Mouse (Mus musculus) kidney, postnatal 0 days (tissue): ENCODE data around the gene Myo5a. TPM values are rescaled to one million over a fixed set of nuclear protein-coding genes. Genes with fewer than 3 reads are reported as not detected.

Experiments
- ATAC-seq: fragments of 200-750 bp; cut with Nextera tagmentation; replicated peaks from 2 replicates; pipeline ENCODE4 v1.8.0; 2017; ENCODE audit warnings: low read depth, moderate number of reproducible peaks, moderate TSS enrichment, moderate library complexity; ENCODE audit not compliant: low FRiP score
- DNase-seq: peaks from one replicate; pipeline ENCODE4 v3.0.0-alpha.2; 2016; ENCODE audit warnings: low spot score
- H3K27ac ChIP-seq: fragments of 300-500 bp; sonication (generic); 2 replicates; pipeline ENCODE4 v1.5.1; 2014; ENCODE audit warnings: mild to moderate bottlenecking
- H3K27me3 ChIP-seq: fragments of 300-500 bp; sonication (generic); 2 replicates; pipeline ENCODE4 v1.6.1; 2014; ENCODE audit warnings: low read length, mixed read lengths; ENCODE audit not compliant: insufficient read depth
- H3K36me3 ChIP-seq: fragments of 300-500 bp; sonication (generic); 2 replicates; pipeline ENCODE4 v1.6.1; 2014; ENCODE audit warnings: low read length, mixed read lengths; ENCODE audit not compliant: insufficient read depth
- H3K4me1 ChIP-seq: fragments of 300-500 bp; sonication (generic); replicated peaks from 2 replicates; pipeline ENCODE4 v1.6.1; 2014; ENCODE audit warnings: antibody characterized with exemption, low read length, mixed read lengths; ENCODE audit not compliant: insufficient read depth
- H3K4me2 ChIP-seq: fragments of 300-500 bp; sonication (generic); 2 replicates; pipeline ENCODE4 v1.6.1; 2014; ENCODE audit warnings: mild to moderate bottlenecking, low read length, moderate library complexity, mixed read lengths
- H3K4me3 ChIP-seq: fragments of 300-500 bp; sonication (generic); replicated peaks from 2 replicates; pipeline ENCODE4 v1.5.1; 2014; ENCODE audit warnings: low read depth, low read length
- H3K9ac ChIP-seq: fragments of 300-500 bp; sonication (generic); 2 replicates; pipeline ENCODE4 v1.6.1; 2014; ENCODE audit warnings: low read depth, low read length
- H3K9me3 ChIP-seq: fragments of 300-500 bp; sonication (generic); replicated peaks from 2 replicates; pipeline ENCODE4 v1.6.1; 2016; ENCODE audit warnings: low read length, inconsistent platforms, mixed read lengths
- CTCF ChIP-seq: IDR thresholded peaks from 2 replicates; pipeline ENCODE4 v1.5.1; 2016; ENCODE audit warnings: antibody characterized with exemption, low read depth, mild to moderate bottlenecking, moderate library complexity
- WGBS: fragments of 180-500 bp; shearing (Covaris S2); extraction: QIAGEN DNeasy Blood & Tissue Kit; methylation state at CpG from one replicate; pipeline ENCODE4 v1.1.7; 2014; 5-methylcytosine and 5-hydroxymethylcytosine counted together
- polyA plus RNA-seq: library from polyadenylated mRNA; unstranded; fragments of >200 nt; fragmentation: Nextera tagmentation; extraction: Ambion mirVana; gene quantifications from 2 replicates; pipeline ENCODE4 v1.2.1, GENCODE M21; 2015

Myo5a gene
- polyA plus RNA-seq, 1 experiment from 2014 or later = 11.8 TPM

GRCm38 (mm10) chr9:75033141-75033540 is 37.7 kb upstream of the Myo5a start:
- TF ChIP-seq CTCF = peak; percentile 67
- H3K4me1 ChIP-seq = no peaks in the 10 kb centered on the region
- DNase-seq = peak; percentile 61
- H3K9me3 ChIP-seq = no peaks in the 10 kb centered on the region
- no peak overlapping the region for H3K4me2 ChIP-seq
- no peak for ATAC-seq
- WGBS = 60% methylated on average over 7 of the region's 7 CpGs
- peaks cover 5% of the 10 kb centered on the region; the same call in 1 of the 2 replicates for H3K36me3 ChIP-seq
- H3K27ac ChIP-seq = no peak overlapping the region
- no peak overlapping the region for H3K4me3 ChIP-seq
- no peaks in the 10 kb centered on the region for H3K27me3 ChIP-seq
- no peak overlapping the region for H3K9ac ChIP-seq

- no peak for TF ChIP-seq CTCF
- Histone ChIP-seq H3K4me3 (no peak overlapping the region), H3K4me1 (0 out of 2 replicates have a peak, but pooled peaks cover 4% of the 10 kb centered on the region), H3K27ac (no peak overlapping the region), H3K9ac (no peak overlapping the region), H3K4me2 (no peak overlapping the region), H3K9me3 (no peaks in the 10 kb centered on the region), H3K36me3 (peaks cover 5% of the 10 kb centered on the region; the same call in 1 of the 2 replicates), H3K27me3 (no peaks in the 10 kb centered on the region)
- no peak for ATAC-seq
- DNase-seq = no peak
- WGBS = 7% methylated on average over 1 of the region's 1 CpGs
These were observed 36.1 kb upstream of the Myo5a start for GRCm38 (mm10) chr9:75034691-75035090.

GRCm38 (mm10) chr9:75035944-75036343 is 34.9 kb upstream of the Myo5a start:
- no peak overlapping the region for H3K4me3 ChIP-seq
- WGBS = 75% methylated on average over 4 of the region's 4 CpGs

GRCm38 (mm10) chr9:75037451-75038356 is 33.1 kb upstream of the Myo5a start, which contains the start of gene Arpp19:
Arpp19 (plus strand) TSS chr9:75037614.
- Histone ChIP-seq H3K4me2 (peak within 1 kb of the TSS; percentile 79), H3K4me3 (peak within 1 kb of the TSS; percentile 92), H3K4me1 (0 out of 2 replicates have a peak, but pooled peaks cover 4% of the 10 kb centered on the region), H3K36me3 (no peaks in the 10 kb centered on the region), H3K27ac (peak within 1 kb of the TSS; percentile 80), H3K9me3 (no peaks in the 10 kb centered on the region), H3K9ac (peak within 1 kb of the TSS; percentile 89), H3K27me3 (no peaks in the 10 kb centered on the region)
- ATAC-seq = peak; percentile 92
- no peak for TF ChIP-seq CTCF
- DNase-seq = peak; percentile 94
- WGBS = under 1% methylated on average over 68 of the region's 73 CpGs

More at GRCm38 (mm10) chr9:75035944-75036343, 34.9 kb upstream of the Myo5a start:
- H3K4me2 ChIP-seq = no peak overlapping the region
- 0 out of 2 replicates have a peak, but pooled peaks cover 4% of the 10 kb centered on the region for H3K4me1 ChIP-seq
- no peak for TF ChIP-seq CTCF
- H3K27me3 ChIP-seq = no peaks in the 10 kb centered on the region
- DNase-seq (no peak), ATAC-seq (no peak)
- peaks cover 5% of the 10 kb centered on the region; the same call in 1 of the 2 replicates for H3K36me3 ChIP-seq
- H3K9ac ChIP-seq = no peak overlapping the region
- no peak overlapping the region for H3K27ac ChIP-seq
- no peaks in the 10 kb centered on the region for H3K9me3 ChIP-seq

- Histone ChIP-seq H3K4me3 (peak overlapping the region; percentile 92), H3K4me1 (0 out of 2 replicates have a peak, but pooled peaks cover 4% of the 10 kb centered on the region), H3K36me3 (no peaks in the 10 kb centered on the region), H3K9me3 (no peaks in the 10 kb centered on the region), H3K27me3 (no peaks in the 10 kb centered on the region), H3K4me2 (peak overlapping the region; percentile 79), H3K27ac (peak overlapping the region; percentile 80; the same call in 1 of the 2 replicates), H3K9ac (peak overlapping the region; percentile 89)
- TF ChIP-seq CTCF = no peak
- 1% methylated on average over 10 of the region's 10 CpGs for WGBS
- ATAC-seq (no peak), DNase-seq (no peak)
These were observed 32.5 kb upstream of the Myo5a start for GRCm38 (mm10) chr9:75038357-75038688.

- 63% methylated on average over 2 of the region's 2 CpGs for WGBS
- H3K4me2 ChIP-seq = no peak overlapping the region
- no peaks in the 10 kb centered on the region for H3K36me3 ChIP-seq
- no peak overlapping the region for H3K4me3 ChIP-seq
- DNase-seq = no peak
- H3K4me1 ChIP-seq = 0 out of 2 replicates have a peak, but pooled peaks cover 4% of the 10 kb centered on the region
- H3K27ac ChIP-seq = no peak overlapping the region
- H3K27me3 ChIP-seq = no peaks in the 10 kb centered on the region
- H3K9ac ChIP-seq = no peak overlapping the region
- ATAC-seq = no peak
- no peak for TF ChIP-seq CTCF
- H3K9me3 ChIP-seq = no peaks in the 10 kb centered on the region
These were observed 30.2 kb upstream of the Myo5a start for GRCm38 (mm10) chr9:75040566-75040965.
